Mouse (Mus musculus) monocyte, adult 2 months (primary cell): ENCODE measurements around the gene H2al1m.
"Not testable (repeated sequence)": the region's sequence is repeated elsewhere in the genome, so short reads cannot be mapped to it uniquely, and the experiment has no call there.

Source experiments
- DNase-seq, 2 experiments: peaks; one replicate each; pipeline ENCODE4 v3.0.0; 2022; ENCODE audit warnings: low spot score in 2 of 2, low read depth in 1 of 2

H2al1m gene

GRCm38 (mm10) chrX:9283464-9283863 lies at the start of gene H2al1m:
TSS of gene H2al1m (plus strand) at chrX:9283764.
- DNase-seq, result not testable (repeated sequence)

GRCm38 (mm10) chrX:9240737-9241591 lies 42.6 kb upstream of the H2al1m start:
- DNase-seq, result no peak

- DNase-seq, result no peak
These were observed 40.1 kb upstream of the H2al1m start for GRCm38 (mm10) chrX:9243381-9243864.

- no peak for DNase-seq
These were observed 38.8 kb upstream of the H2al1m start for GRCm38 (mm10) chrX:9244603-9245336.

GRCm38 (mm10) chrX:9248911-9249310 lies 34.7 kb upstream of the H2al1m start:
- DNase-seq, result no peak

GRCm38 (mm10) chrX:9253990-9254389 lies 29.6 kb upstream of the H2al1m start:
- no peak for DNase-seq

- no peak for DNase-seq
These were observed 28.7 kb upstream of the H2al1m start for GRCm38 (mm10) chrX:9254901-9255300.

GRCm38 (mm10) chrX:9256766-9257165 lies 26.8 kb upstream of the H2al1m start, which contains the start of gene Gm14862:
TSS of gene Gm14862 (minus strand) at chrX:9256899.
- DNase-seq, result no peak

- DNase-seq, result no peak
These were observed 25.7 kb upstream of the H2al1m start for GRCm38 (mm10) chrX:9257831-9258230.

- no peak for DNase-seq
These were observed 24.3 kb upstream of the H2al1m start for GRCm38 (mm10) chrX:9259267-9259666.

GRCm38 (mm10) chrX:9271112-9271511 lies 12.5 kb upstream of the H2al1m start:
- DNase-seq, result no peak

- no peak for DNase-seq
These were observed 11.6 kb upstream of the H2al1m start for GRCm38 (mm10) chrX:9271947-9272459.

GRCm38 (mm10) chrX:9272460-9273361 lies 10.9 kb upstream of the H2al1m start, which contains the start of gene Xk:
TSS of gene Xk (plus strand) at chrX:9272756.
- no peak for DNase-seq

- DNase-seq, result no peak
These were observed 10.1 kb upstream of the H2al1m start for GRCm38 (mm10) chrX:9273377-9274002.

- no peak for DNase-seq
These were observed 9.2 kb upstream of the H2al1m start for GRCm38 (mm10) chrX:9274321-9274720.

- DNase-seq, result not testable (repeated sequence)
These were observed 9.7 kb downstream of the H2al1m start for GRCm38 (mm10) chrX:9293140-9293829.

GRCm38 (mm10) chrX:9298413-9298864 lies 14.9 kb downstream of the H2al1m start:
- DNase-seq, result no peak

- DNase-seq, result no peak
These were observed 19.2 kb downstream of the H2al1m start for GRCm38 (mm10) chrX:9302791-9303190.

- no peak for DNase-seq
These were observed 19.9 kb downstream of the H2al1m start for GRCm38 (mm10) chrX:9303455-9303854.
